Mouse (Mus musculus) CH12.LX (cell line): ENCODE measurements around the gene Ccs. TPM values are rescaled to one million over a fixed set of nuclear protein-coding genes. Genes with fewer than 3 reads are reported as not detected.

Source experiments
- DNase-seq: peaks from one replicate; pipeline ENCODE4 v3.0.0-alpha.2; 2013; ENCODE audit errors: extremely low read depth
- H3K27ac ChIP-seq: 2 replicates; pipeline ENCODE4 v1.5.1; 2012; ENCODE audit warnings: low read depth, mild to moderate bottlenecking, control low read depth, moderate library complexity; ENCODE audit not compliant: insufficient read depth
- H3K27me3 ChIP-seq: replicated peaks from 2 replicates; pipeline ENCODE3; 2012; ENCODE audit warnings: inconsistent platforms
- H3K36me3 ChIP-seq, 2 experiments: replicated peaks in 1 of 2; 2 replicates each; pipeline versions ENCODE3 to v1.6.1; 2012; ENCODE audit warnings: inconsistent platforms in 1 of 2, low read length in 1 of 2, mild to moderate bottlenecking in 1 of 2, mixed read lengths in 1 of 2, moderate library complexity in 1 of 2; ENCODE audit not compliant: control insufficient read depth in 1 of 2, insufficient read depth in 1 of 2
- H3K4me1 ChIP-seq, 2 experiments: 2 replicates each; pipeline ENCODE4 v1.6.1; 2012; ENCODE audit warnings: inconsistent platforms in 1 of 2, moderate library complexity in 1 of 2; ENCODE audit not compliant: insufficient read depth in 2 of 2, control insufficient read depth in 1 of 2
- H3K4me2 ChIP-seq: 2 replicates; pipeline ENCODE4 v1.6.1; 2012; ENCODE audit warnings: low read depth, mild to moderate bottlenecking, control low read depth; ENCODE audit not compliant: poor library complexity, insufficient read depth, severe bottlenecking
- H3K4me3 ChIP-seq, 3 experiments: fragments of 150-350 bp in 1 of 3; sonication (generic) in 1 of 3; replicated peaks in 1 of 3; 2 replicates each; pipeline versions ENCODE3 to v1.5.1; 2011 to 2012; ENCODE audit warnings: low read depth in 2 of 3, low read length in 2 of 3, mild to moderate bottlenecking in 2 of 3, moderate library complexity in 2 of 3, control low read depth in 1 of 3, improper control_type of control experiment in 1 of 3, inconsistent platforms in 1 of 3, mixed read lengths in 1 of 3; ENCODE audit not compliant: poor library complexity in 1 of 3
- H3K79me2 ChIP-seq: replicated peaks from 2 replicates; pipeline ENCODE4 v1.6.1; 2012; ENCODE audit warnings: mild to moderate bottlenecking, moderate library complexity; ENCODE audit not compliant: control insufficient read depth, poor library complexity, insufficient read depth, severe bottlenecking; ENCODE audit errors: extremely low read depth
- H3K9ac ChIP-seq: 2 replicates; pipeline ENCODE4 v1.6.1; 2012; ENCODE audit warnings: low read depth, mild to moderate bottlenecking, control low read depth, moderate library complexity; ENCODE audit not compliant: insufficient read depth
- H3K9me3 ChIP-seq: replicated peaks from 2 replicates; pipeline ENCODE3; 2012; ENCODE audit warnings: low read length, inconsistent platforms, mixed read lengths
- BHLHE40 ChIP-seq: IDR thresholded peaks from 2 replicates; pipeline ENCODE4 v1.6.1; 2011; ENCODE audit warnings: mild to moderate bottlenecking, low read depth, low read length, improper control_type of control experiment
- CHD1 ChIP-seq: IDR thresholded peaks from 2 replicates; pipeline ENCODE4 v1.6.1; 2012; ENCODE audit warnings: low read depth, low read length, improper control_type of control experiment, inconsistent platforms
- E2F4 ChIP-seq: IDR thresholded peaks from 2 replicates; pipeline ENCODE4 v1.6.1; 2011; ENCODE audit warnings: low read depth, low read length, improper control_type of control experiment; ENCODE audit not compliant: insufficient replicate concordance
- ETS1 ChIP-seq: conservative IDR thresholded peaks from 2 replicates; pipeline ENCODE4 v1.6.1; 2012; ENCODE audit warnings: low read depth, mild to moderate bottlenecking, inconsistent platforms, low read length, improper control_type of control experiment, moderate library complexity
- IRF4 ChIP-seq: IDR thresholded peaks from 2 replicates; pipeline ENCODE4 v1.6.1; 2014; ENCODE audit warnings: low read depth, mild to moderate bottlenecking, inconsistent platforms, low read length, improper control_type of control experiment
- JUN ChIP-seq: IDR thresholded peaks from 2 replicates; pipeline ENCODE4 v1.6.1; 2011; ENCODE audit warnings: low read depth, mild to moderate bottlenecking, low read length, improper control_type of control experiment, moderate library complexity; ENCODE audit not compliant: insufficient read depth
- JUND ChIP-seq: conservative IDR thresholded peaks from 2 replicates; pipeline ENCODE4 v1.6.1; 2011; ENCODE audit warnings: low read depth, low read length, improper control_type of control experiment
- KAT2A ChIP-seq: IDR thresholded peaks from 2 replicates; pipeline ENCODE4 v1.6.1; 2012; ENCODE audit warnings: low read length, improper control_type of control experiment, inconsistent platforms; ENCODE audit not compliant: insufficient replicate concordance
- MAFK ChIP-seq: IDR thresholded peaks from 2 replicates; pipeline ENCODE4 v1.6.1; 2011; ENCODE audit warnings: low read length, improper control_type of control experiment; ENCODE audit not compliant: insufficient replicate concordance
- MAX ChIP-seq: IDR thresholded peaks from 2 replicates; pipeline ENCODE4 v1.6.1; 2011; ENCODE audit warnings: low read length, improper control_type of control experiment
- NELFE ChIP-seq: IDR thresholded peaks from 2 replicates; pipeline ENCODE4 v1.6.1; 2011; ENCODE audit warnings: low read depth, low read length, improper control_type of control experiment
- POLR2A ChIP-seq: IDR thresholded peaks from 2 replicates; pipeline ENCODE4 v1.6.1; 2011; ENCODE audit warnings: low read depth, mild to moderate bottlenecking, improper control_type of control experiment, low read length
- UBTF ChIP-seq: IDR thresholded peaks from 2 replicates; pipeline ENCODE4 v1.6.1; 2012; ENCODE audit warnings: low read depth, mild to moderate bottlenecking, inconsistent platforms, low read length, improper control_type of control experiment, moderate library complexity
- USF1 ChIP-seq: IDR thresholded peaks from 2 replicates; pipeline ENCODE4 v1.6.1; 2014; ENCODE audit warnings: low read depth, mild to moderate bottlenecking, inconsistent platforms, low read length, improper control_type of control experiment
- USF2 ChIP-seq: conservative IDR thresholded peaks from 2 replicates; pipeline ENCODE4 v1.6.1; 2011; ENCODE audit warnings: low read depth, low read length, improper control_type of control experiment
- ZC3H11A ChIP-seq: IDR thresholded peaks from 2 replicates; pipeline ENCODE4 v1.6.1; 2012; ENCODE audit warnings: low read depth, mild to moderate bottlenecking, inconsistent platforms, low read length, improper control_type of control experiment
- ZKSCAN1 ChIP-seq: IDR thresholded peaks from 2 replicates; pipeline ENCODE4 v1.6.1; 2012; ENCODE audit warnings: low read depth, inconsistent platforms, low read length, improper control_type of control experiment, borderline replicate concordance
- ZMIZ1 ChIP-seq: IDR thresholded peaks from 2 replicates; pipeline ENCODE4 v1.6.1; 2012; ENCODE audit warnings: low read depth, mild to moderate bottlenecking, inconsistent platforms, low read length, improper control_type of control experiment
- dilution Hi-C: fragments of 300-500 bp; cut with MboI; formaldehyde crosslinking; loops from 2 replicates; pipeline ENCODE4 v1.14.3; 2020; ENCODE audit warnings: low sequenced_read_pairs; ENCODE audit not compliant: extremely low pct_unique_long_range_greater_than_20kb, extremely low pct_ligation_motif_present
- in situ Hi-C: fragments of 300-500 bp; cut with MboI; formaldehyde crosslinking; loops from 3 replicates; pipeline ENCODE4 v1.14.3; 2019; ENCODE audit warnings: low sequenced_read_pairs, low pct_ligation_motif_present, low pct_unique_long_range_greater_than_20kb, mixed read lengths
- polyA plus RNA-seq: library from polyadenylated mRNA; unstranded; fragments of >175 nt; gene quantifications from 2 replicates; pipeline ENCODE4 v1.2.1, GENCODE M21; 2012; ENCODE audit warnings: low read depth; ENCODE audit not compliant: insufficient read length
- total RNA-seq, 2 experiments: library from RNA; depleted of rRNA; stranded (reverse); fragments of 300-350 nt in 1 of 2; fragments of >200 nt in 1 of 2; gene quantifications; 2 replicates each; pipeline ENCODE4 v1.2.3; 2012 to 2014

The Ccs gene
- total and polyA plus RNA-seq, 3 experiments: 25.6 to 42.1 (median 32.0) TPM

DNA sequence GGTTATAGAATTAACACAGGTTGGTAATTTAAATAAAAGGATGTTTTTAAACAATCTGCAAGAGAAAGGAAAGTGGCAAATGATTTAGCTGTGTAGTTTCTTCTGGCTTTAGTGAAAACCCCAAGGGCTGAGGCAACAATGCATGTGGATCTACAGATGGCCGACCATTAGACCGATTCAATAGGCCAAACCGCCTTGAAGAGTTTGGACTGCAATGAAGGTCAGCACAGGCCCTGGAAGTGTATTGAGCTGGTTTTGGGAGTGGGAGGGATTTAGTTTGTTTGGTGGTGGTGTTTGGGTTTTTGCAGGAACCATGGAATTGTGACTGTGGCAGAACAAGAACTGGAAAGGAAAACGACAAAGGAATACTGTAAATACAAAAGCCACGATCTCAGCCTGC, 40.0 kb downstream of the Ccs start:
- H3K4me3 ChIP-seq: no peak overlapping the region
- no peak for TF ChIP-seq USF2
- no peak for TF ChIP-seq JUND
- TF ChIP-seq JUN: no peak
- no peak for TF ChIP-seq KAT2A
- no peak for TF ChIP-seq IRF4
- TF ChIP-seq POLR2A: no peak
- no peak for TF ChIP-seq E2F4
- TF ChIP-seq NELFE: no peak
- TF ChIP-seq MAX: no peak
- dilution Hi-C loops: no loop called here
- H3K36me3 ChIP-seq: peaks cover 43 to 74% of the 10 kb centered on the region in 2 experiments
- H3K4me2 ChIP-seq: no peak overlapping the region
- H3K9ac ChIP-seq: no peak overlapping the region
- peaks cover 6 to 16% of the 10 kb centered on the region in 2 experiments; a peak in 3 of 4 replicates for H3K4me1 ChIP-seq
- in situ Hi-C loops: no loop called here
- no peaks in the 10 kb centered on the region for H3K27me3 ChIP-seq
- no peaks in the 10 kb centered on the region for H3K9me3 ChIP-seq
- no peak overlapping the region for H3K27ac ChIP-seq
- DNase-seq: no peak
- H3K79me2 ChIP-seq: peaks cover 94% of the 10 kb centered on the region

DNA sequence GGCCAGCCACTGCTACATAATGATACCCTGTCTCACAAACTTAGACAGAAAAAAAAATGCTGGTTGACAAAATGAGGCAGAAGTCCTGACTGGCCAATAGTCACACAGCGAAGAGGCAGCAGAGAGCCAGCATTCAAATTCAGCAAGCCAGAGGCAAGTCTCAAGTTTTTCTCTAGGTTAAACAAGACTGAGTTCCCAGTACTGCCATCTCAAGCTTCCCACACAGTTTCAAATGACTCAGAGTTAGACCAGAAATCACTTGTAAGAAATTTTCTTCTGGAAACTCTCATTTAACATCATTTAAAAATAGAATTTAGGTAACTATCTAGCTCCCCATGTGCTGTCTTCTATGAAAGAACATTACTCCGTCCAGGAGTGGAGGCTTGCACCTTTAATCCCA, 41.3 kb downstream of the Ccs start:
- Histone ChIP-seq H3K9ac (no peak overlapping the region), H3K27ac (no peak overlapping the region), H3K36me3 (peaks cover 31 to 62% of the 10 kb centered on the region in 2 experiments), H3K4me3 (no peak overlapping the region), H3K27me3 (no peaks in the 10 kb centered on the region), H3K79me2 (peaks cover 90% of the 10 kb centered on the region), H3K4me1 (peaks cover 4 to 16% of the 10 kb centered on the region in 2 experiments; a peak in 2 of 4 replicates), H3K4me2 (no peak overlapping the region), H3K9me3 (no peaks in the 10 kb centered on the region)
- in situ Hi-C loops: no loop called here
- no peak for DNase-seq
- dilution Hi-C loops: no loop called here
- no peak for TF ChIP-seq ZC3H11A
- TF ChIP-seq BHLHE40: no peak
- no peak for TF ChIP-seq JUN
- TF ChIP-seq POLR2A: no peak
- no peak for TF ChIP-seq JUND
- no peak for TF ChIP-seq ZKSCAN1
- TF ChIP-seq ZMIZ1: no peak
- no peak for TF ChIP-seq NELFE
- TF ChIP-seq UBTF: no peak
- no peak for TF ChIP-seq USF1
- no peak for TF ChIP-seq USF2
- no peak for TF ChIP-seq CHD1
- no peak for TF ChIP-seq MAFK
- TF ChIP-seq ETS1: no peak
